Mouse (Mus musculus): Measurements from ENCODE around the gene Zfp46.
A peak's percentile ranks its signal among the peaks of the same experiment; 100 is the strongest.

The Zfp46 gene

DNA sequence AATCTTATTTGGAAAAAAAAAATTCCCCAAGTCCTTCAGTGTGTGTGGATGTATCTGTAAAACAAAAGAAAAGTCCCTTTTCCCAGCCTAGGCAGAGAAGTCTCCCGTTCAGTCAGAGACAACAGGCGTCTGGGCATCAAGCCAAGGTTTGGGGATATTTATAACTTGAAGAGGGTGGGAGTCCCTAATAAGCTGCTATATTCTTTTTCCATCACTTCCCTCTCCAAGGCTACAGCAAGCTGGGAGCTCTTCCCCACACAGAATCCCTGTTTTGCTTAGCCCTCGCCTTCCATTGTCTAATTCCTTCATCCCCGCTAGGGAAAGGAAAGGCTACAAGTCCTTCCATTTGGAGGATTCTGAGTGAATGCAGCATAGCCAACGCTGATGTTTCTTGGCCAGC is at the start of gene Zfp46:
Zfp46 (plus strand) TSS at position 229 of the 400 bp plus-strand sequence.
- peak; percentile 77 for DNase-seq

DNA sequence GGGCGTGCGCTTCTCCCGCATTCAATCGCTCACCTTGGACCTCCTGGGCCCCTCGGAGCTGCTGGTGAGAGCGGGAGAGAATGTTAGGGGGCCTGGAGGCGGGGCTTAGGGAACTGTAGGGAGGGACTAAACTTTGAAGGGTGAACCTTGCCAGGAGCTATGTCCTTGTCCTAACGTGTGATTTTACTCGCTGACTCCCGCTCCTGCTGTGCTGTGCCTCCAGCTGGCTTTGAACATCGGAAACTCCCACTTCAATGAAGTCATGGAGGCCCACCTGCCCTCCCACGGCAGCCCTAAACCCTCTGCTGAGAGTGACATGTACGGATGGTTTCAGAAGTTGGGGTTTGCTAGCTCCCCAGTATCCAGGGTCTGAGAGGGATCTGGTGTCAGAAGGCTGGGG is 45.8 kb upstream of the Zfp46 start:
- DNase-seq, result no peak

DNA sequence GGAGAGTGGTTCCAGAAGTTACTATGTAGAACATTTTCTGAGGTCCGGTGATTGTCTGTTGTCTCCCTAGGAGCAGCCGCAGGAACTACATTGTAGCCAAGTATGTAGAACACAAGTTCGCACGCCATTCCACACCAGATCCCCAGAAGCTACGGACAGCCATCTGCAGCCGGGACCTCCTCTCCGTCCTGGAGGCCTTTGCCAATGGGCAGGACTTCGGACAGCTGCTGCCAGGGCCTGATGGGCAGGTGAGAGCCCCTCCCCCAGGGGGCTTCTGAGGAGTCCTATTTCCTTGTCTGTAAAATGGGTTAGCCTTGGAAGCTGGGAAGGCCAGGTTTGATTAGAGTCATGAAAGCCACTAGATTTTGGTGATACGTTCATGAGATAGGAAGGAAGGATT is 45.4 kb upstream of the Zfp46 start:
- no peak for DNase-seq

DNA sequence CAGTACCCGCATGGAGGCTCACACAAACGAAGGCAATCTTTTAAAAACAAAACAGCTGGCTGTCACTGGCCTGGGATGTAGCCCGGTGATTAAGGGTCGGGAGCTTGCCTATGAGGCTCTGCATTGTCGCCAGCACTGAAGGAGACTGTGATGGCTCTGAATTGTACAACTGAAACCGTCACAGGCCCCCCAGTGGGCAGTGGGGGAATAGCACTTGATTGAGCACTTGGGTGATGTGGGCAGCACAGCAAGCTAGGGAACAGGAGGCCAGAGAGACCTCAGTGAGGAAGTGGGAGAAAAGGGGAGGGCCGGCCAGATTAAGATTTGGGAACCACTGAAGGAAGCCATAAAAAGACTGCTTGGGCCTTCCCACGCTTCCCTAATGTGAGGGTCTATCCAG is 44.9 kb upstream of the Zfp46 start:
- peak; percentile 67 for DNase-seq

DNA sequence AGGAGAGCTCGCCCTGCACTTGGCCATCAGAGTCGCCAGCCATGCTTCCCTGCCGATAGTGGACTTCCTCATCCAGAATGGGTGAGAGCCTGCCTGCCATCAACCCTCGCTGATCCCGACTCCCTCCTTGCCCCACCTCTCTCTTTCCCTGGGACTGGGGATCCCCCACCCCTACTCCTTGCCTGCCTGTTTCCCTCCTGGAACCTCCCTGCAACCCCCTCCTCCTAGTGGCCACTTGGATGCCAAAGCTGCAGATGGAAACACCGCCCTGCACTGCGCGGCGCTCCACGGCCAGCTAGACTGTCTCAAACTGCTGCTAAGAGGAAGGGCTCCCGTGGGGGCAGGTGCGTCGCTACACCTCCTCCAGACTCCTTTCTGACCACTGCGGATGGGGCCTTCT is 44.4 kb upstream of the Zfp46 start:
- DNase-seq, result no peak

DNA sequence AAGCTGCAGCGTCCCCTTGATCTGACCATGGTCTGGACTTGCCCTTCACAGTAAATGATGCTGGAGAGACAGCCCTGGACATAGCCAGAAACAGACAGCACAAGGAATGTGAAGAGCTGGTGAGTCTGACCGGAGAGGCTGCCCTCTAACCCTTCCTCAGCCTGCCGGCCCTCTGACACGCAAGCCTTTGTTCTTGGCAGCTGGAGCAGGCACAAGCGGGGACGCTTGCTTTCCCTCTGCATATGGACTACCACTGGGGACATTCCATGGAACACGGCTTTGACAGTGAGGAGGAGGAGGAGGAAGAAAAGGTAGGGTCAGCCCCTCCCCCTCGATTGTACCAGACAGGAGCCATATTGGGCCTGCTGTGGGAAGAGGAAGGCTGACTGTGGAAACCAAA is 43.5 kb upstream of the Zfp46 start:
- DNase-seq, result no peak

DNA sequence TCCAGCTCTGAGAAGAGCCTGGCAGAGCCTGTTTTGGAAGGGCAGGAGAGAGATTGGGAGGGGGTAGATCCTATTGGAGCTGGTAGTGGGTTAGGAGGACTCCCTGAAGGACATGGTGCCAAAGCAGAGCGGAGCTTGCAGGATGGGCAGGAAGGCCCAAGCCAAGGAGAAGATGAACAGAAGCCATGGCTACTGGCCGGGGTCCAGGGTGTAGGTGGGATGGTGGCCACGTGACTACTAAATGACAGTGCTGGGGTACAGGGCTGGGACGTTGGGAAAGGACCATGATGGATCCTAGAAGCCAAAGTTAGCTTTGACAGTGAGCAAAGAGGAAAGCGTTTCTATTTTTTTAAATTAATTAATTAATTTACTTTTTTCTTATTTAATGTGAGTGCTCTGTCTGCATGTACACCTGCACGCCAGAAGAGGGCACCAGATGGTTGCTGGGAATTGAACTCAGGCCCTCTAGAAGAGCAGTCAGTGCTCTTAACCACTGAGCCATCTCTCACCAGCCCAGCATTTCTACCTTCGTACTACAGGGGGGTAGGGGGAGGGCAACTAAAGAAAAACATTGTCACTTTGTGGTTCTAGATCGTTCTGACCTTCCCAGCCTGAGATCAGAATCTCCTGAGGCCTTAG is 42.3 kb upstream of the Zfp46 start:
- no peak for DNase-seq

DNA sequence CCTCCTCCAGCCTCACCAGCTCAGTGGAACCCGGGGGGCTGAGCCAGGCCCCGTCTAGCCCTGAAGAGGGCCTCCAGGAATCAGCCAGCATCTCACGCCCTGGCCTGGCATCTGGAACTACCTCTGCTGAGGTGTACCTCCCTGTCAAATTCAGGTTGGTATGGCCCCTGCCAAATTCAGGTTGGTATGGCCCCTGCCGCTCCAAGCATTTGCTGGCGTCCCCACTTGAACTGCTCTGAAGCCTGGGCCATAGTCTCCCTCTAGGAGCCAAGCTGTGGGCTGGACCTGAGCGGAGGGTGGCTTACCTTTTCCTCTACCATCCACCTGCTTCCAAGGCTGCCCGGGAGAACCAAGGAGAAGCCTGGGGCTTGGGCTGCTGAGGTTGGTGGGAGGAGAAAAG is 41.8 kb upstream of the Zfp46 start:
- DNase-seq, result no peak

DNA sequence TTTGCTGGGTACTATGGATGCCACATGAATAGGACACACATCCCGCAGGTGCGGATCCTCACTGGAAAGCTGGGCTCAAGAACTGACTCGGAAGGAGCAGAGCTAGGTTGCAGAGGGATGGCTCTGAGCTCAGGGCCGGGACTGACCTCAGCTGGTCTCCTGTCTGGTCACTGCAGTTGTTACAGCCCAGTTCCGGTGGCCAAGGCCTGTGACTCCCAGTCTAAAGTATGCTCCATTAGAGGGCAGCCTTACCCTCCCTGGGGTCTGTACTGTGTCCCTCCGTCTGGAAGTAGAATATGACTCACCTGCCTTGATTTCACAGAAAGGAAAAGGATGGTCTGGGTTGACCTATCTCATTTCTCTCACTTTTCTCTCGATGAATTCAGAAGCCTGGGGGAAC is 40.3 kb upstream of the Zfp46 start:
- no peak for DNase-seq

DNA sequence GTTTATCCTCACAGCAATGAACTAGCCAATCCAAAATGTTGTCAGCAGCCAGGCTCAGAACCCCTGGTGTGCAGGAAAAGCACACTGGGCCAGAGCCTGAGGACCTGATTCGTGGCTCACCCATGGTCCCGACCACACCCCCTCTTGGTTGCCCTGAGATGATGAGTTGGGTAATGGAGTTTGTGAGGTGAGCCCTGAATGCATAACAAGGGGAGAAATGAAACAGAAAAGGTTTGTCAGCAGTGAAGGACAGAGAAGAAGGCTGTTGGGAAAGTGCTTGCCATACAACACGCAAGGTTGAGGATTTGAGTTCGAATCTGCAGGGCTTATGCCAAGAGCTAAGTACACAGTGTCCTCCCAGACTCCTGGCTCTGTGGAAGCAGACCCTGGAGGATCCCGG is 38.8 kb upstream of the Zfp46 start:
- no peak for DNase-seq

DNA sequence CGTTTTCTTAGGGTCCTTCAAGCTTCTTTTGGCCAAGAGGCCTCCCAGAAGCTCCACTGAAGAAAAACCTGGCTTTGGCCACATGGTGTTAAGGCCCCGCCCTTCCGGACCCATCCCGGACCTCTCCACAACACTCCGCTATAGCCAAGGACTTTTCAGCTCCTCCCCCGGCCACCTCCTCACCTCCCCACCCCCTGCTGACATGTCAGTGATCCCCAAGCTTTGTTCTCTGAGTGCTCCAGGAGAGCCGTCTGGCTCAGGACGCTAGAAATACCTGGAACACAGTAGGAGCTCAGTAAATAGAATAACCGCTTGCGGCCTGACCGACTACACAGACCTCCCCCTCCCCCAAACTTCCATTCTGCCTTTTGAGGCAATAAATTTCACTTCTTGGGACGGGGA is 37.9 kb upstream of the Zfp46 start:
- no peak for DNase-seq

DNA sequence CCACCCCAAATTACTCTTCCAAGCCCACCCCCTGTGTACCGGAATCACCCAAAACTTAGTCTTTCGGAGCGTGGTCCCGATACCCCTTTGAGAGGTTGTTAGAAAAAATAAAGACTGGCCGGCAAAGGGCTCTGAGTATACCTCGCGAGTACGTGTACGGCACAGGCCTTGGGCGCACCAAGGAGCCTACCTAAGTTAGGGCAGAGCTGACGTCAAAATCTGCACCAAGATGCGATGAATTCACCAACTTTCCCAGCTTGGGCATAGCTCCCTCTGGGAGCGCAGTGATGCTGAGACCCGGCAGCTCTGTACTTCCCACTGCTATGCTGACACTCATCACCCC is 37.1 kb upstream of the Zfp46 start:
- DNase-seq, result no peak

DNA sequence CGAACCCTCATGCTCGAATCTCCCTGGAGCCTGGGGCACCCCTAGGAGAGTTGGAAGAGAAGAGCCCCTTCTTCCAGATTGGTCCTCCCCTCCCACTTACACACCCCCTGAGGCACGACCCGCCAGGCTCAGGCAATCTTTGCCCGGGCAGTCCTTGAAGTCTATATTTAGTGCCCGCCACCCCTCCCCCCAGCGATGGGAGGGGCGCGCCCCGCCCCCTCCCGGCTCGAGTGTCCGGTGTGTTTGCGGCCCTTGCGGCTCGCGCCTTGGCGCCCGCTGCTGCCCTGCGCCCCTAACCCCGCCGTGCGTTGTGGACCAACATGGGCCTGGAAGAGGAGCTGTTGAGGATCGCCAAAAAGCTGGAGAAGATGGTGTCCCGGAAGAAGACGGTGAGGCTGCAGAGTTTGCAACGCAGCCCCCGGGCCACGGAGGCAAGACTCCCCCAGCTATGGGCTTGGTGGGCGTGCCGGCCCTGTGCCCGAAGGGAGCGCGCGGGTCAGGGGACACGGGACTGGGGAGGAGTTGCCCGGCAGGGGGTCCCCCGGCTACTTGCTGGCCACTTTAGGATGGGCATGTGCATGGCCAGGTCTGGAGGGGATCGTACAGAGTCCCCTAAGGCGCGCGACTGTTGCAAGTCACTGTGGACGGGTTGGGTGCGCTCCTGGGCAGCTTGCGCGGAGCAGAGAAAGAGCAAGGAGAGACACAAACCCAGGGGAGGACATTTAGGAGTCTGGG is 36.6 kb upstream of the Zfp46 start, which contains the start of gene Tcea3:
Tcea3 (plus strand) TSS at position 1 of the 735 bp plus-strand sequence.
- DNase-seq, result no peak

DNA sequence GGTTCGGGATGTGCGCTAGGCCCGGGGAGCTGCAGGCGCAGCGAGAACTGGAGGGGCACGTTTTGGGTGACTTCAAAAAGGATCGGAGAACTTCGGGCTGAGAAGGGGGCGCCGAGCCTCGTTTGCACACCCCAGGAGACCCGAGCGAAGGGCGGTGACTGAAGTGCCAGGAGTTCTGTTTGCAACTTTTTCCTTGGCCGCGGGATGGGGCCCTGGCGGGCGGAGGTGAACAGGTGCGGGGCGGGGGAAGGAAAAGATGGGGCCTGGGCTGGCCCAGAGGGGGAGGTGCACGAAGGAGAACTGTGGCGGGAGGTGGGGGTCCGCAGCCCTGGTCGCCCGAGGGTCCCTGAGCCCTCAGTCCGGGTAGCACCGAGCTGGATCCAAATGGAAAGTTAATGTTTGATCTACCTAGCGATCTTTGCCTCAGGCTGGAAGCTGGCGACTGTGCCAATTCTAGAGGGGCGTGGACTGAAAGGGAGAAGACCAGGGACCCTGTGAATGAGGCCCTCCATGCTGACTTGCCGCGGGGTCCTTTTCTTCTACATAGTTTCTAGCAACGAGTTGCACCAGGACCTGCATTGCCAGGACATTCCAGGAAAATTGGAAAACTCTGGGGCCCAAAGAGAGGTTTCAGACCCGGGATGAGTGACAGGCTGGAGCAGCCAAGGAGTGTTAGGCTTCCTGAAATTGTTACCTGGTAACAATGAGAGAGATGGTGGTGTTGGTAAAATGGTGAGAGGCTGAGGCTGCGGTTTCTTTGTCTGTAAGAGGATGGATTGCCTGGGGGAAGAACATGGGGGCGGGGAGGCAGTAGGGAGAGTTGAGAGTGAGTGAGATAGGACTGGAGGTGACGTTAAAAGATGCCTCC is 35.8 kb upstream of the Zfp46 start:
- DNase-seq, result no peak

DNA sequence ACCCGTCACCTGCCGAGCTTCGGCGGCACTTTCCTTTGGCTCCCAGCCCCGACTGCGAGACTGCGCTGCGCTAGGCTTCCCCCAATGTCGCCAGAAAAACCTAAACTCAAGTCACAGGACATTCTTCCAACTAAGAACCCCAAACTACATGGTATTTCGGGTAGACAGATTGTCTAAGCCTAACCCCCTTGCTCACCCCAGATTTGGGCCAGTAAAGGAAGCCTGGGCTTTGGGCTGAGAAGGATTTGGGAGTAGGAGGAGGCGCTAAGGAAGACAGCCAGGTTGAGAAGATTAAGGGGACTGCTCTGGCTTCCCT is 35.2 kb upstream of the Zfp46 start:
- DNase-seq, result no peak

DNA sequence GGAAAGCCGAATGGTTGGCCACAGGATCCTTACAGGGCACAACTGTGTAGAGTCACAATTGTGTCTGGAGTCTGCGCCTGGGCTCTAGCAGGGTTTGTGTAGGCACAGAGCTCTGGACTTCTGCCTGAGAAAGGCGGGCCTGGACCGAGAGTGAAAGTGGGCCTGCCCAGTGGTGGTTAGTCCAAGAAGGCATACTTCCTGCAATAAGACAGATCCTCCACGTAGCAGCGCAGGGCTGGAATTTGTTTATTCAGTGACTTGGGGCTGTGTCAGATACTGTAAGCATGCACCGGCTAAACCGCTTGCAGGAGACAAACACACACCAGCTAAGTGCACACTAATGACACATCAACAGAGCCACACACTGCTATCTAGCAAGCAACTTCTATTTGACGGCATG is 34.7 kb upstream of the Zfp46 start:
- no peak for DNase-seq

DNA sequence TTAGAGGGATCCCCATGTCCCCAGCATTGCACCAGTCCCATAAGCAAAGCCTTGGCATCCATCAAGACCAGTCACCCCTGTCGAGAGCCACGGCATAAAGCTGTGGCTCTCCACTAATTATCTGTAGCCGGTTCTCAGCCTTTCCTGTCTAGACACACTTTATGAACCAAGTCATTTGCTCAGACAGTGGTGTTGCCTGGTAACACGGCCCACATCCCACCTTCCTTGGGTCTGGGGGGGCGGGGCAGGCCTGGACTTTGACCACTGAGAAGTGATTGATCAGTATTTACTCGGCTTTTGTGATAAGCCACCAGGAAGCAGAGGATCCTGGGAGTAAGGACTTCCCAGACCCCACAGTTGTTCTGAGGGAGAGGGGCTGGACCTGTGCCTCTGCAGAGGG is 28.6 kb upstream of the Zfp46 start:
- no peak for DNase-seq

DNA sequence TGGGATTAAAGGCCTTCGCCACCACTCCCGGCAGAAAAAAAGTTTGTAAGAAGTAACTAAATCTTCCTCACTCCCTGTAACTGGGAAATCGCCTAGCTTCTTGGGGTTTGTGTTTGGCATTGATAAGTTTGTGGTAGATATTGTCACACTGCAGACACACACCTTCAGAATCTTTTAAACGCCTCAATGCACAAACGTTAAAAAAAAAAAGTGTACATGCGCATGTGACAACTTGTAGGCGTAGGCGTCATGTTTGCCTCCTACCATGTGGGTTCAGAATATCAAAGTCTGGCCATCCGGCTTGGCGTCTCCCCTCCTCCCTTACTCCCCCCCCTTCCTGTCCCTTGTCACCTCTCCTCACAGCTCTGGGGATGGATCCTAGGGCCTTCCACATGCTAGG is 27.8 kb upstream of the Zfp46 start:
- DNase-seq, result no peak

DNA sequence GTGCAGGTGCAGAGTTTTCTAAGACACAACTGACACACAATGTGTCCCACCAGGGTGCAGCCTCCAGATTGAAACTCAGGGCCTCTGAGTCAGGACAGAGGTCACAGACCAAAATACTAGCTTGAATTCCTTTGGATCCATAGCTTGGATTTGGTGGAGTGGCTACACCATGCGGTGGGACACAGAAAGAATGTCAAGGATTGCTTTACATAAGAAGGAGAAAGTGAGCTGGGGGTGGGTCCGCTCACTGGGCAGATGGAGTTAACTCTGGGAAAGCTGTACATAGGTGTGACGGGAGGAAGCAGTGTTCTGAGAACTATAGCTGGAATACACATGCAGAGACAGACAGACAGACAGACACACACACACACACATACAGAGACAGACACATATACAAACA is 24.6 kb upstream of the Zfp46 start:
- no peak for DNase-seq

DNA sequence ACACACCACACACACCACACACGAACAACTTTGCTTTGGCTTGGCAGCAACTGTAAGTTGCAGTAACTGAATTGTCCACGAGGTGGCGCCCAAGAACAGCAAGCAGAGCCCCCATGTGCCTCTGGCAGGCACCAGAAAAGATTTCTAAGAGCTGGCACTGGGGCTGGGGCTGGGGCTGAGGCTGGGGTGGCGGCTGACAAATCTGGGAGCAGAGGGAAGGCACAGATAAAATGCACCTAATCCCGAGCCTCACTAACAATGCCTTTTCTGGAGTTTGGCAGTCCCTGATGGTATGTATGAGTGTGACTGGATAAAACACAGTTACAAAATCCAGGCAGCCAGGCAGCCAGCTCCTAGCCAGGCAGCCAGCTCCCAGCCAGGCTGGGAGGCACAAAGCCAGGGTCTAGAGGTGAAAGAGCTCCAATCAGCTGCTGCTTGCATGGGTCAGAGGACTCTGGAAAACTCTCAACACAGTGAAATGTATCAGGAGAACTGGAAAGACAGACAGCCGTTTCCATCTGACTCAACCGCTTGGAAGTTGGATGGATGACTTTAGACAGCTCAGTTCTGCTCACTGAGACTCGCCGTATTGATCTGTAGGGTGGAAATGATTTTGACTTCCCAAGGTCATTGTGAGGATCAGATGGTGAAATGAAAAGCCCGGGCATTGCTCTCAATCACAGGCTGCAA is 23.8 kb upstream of the Zfp46 start:
- peak; percentile 48 for DNase-seq

DNA sequence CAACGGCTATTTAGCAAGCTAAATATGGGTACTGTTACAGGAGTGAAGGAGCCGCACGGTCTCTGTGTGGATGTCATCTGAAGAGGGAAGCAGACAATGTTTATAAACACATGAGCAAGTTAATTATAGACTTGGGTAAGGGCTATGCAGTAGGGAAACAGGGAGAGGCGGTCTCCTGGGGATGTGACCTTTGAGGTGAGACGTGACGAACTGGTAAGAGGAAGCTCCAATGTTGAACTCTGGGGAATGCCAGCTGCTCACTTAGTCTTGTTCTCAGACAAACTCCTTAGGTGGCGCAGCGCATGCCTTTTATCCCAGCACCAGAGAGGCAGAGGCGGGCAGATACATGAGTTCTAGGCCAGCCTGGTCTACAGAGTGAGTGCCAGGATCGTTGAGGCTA is 22.6 kb upstream of the Zfp46 start:
- DNase-seq, result no peak

DNA sequence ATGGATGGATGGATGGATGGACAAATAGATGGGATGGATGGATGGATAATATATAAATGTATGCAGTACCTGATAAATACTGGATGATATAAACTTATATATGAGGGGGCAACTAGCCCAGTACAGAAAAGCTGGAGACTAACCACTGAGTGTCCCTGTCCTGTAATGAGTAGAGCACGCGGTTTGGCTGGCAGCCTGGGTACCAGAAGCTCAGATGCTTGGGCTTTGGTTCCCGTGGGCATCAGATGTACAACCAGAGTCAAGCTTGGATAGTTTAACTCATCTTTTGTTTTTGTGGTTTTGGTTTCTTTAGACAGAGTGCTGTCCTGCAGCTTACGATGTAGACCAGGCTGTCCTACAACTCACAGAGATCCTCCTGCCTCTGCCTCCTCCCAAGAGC is 20.9 kb upstream of the Zfp46 start:
- no peak for DNase-seq

DNA sequence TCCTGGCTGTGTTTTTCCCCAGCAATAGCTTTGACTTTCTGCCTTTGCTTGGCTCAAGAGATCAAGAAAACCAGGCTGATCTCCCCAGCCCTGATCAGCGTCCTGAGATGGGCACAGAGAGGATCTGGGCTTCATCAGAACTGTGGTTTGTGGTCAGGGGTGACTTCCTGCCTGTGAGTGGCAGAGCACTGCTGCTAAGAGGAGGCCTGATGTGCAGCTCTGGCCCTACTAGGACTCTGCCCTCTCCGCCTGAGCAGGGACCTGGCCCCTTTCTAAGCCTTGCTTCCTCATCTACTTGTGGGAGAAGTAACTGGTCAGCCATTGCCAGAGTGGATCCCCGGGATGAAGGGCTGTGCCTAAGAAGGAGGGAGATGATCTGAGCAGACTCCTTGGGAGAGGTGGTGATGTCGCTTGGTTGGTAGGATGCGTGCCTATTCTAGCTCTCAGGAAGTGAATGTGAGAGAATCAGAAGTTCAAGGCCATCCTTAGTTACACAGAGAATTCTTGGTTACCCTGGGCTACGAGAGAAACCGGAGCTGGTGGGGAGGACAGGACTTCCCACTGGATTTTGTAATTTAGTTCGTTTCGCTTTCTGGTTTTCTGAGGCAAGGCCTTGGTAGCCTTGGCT is 17.7 kb upstream of the Zfp46 start:
- no peak for DNase-seq
